Mouse (Mus musculus) hindbrain, postnatal 0 days (tissue): Measurements from ENCODE around the gene Rln1. TPM values are rescaled to one million over a fixed set of nuclear protein-coding genes. Genes with fewer than 3 reads are reported as not detected.

Experiments
- ATAC-seq: fragments of 200-750 bp; cut with Nextera tagmentation; 2 replicates; pipeline ENCODE4 v1.8.0; 2017; ENCODE audit warnings: mild to moderate bottlenecking, moderate TSS enrichment, moderate library complexity
- DNase-seq: peaks from one replicate; pipeline ENCODE4 v3.0.0-alpha.2; 2015; ENCODE audit warnings: low spot score
- H3K27ac ChIP-seq: fragments of 300-500 bp; sonication (generic); 2 replicates; pipeline ENCODE4 v1.5.1; 2014; ENCODE audit warnings: mild to moderate bottlenecking
- H3K27me3 ChIP-seq: fragments of 300-500 bp; sonication (generic); 2 replicates; pipeline ENCODE4 v1.6.1; 2014; ENCODE audit warnings: low read length, mixed read lengths; ENCODE audit not compliant: insufficient read depth
- H3K36me3 ChIP-seq: fragments of 300-500 bp; sonication (generic); 2 replicates; pipeline ENCODE4 v1.6.1; 2014; ENCODE audit warnings: low read length, mixed read lengths; ENCODE audit not compliant: insufficient read depth
- H3K4me1 ChIP-seq: fragments of 300-500 bp; sonication (generic); 2 replicates; pipeline ENCODE4 v1.6.1; 2014; ENCODE audit warnings: antibody characterized with exemption, low read length, mixed read lengths; ENCODE audit not compliant: insufficient read depth
- H3K4me2 ChIP-seq: fragments of 300-500 bp; sonication (generic); 2 replicates; pipeline ENCODE4 v1.6.1; 2014; ENCODE audit warnings: low read depth, mild to moderate bottlenecking, low read length, moderate library complexity, mixed read lengths
- H3K4me3 ChIP-seq: fragments of 300-500 bp; sonication (generic); 2 replicates; pipeline ENCODE4 v1.5.1; 2014; ENCODE audit warnings: low read length
- H3K9ac ChIP-seq: fragments of 300-500 bp; sonication (generic); replicated peaks from 2 replicates; pipeline ENCODE4 v1.6.1; 2014; ENCODE audit warnings: mild to moderate bottlenecking, low read length, moderate library complexity, mixed read lengths
- H3K9me3 ChIP-seq: fragments of 300-500 bp; sonication (generic); 2 replicates; pipeline ENCODE4 v1.6.1; 2016; ENCODE audit warnings: low read length, mixed read lengths
- CTCF ChIP-seq: IDR thresholded peaks from 2 replicates; pipeline ENCODE4 v1.5.1; 2016; ENCODE audit warnings: antibody characterized with exemption, control low read depth, low read depth
- WGBS: fragments of 180-500 bp; shearing (Covaris S2); extraction: QIAGEN DNeasy Blood & Tissue Kit; methylation state at CpG from one replicate; pipeline ENCODE4 v1.1.7; 2014; 5-methylcytosine and 5-hydroxymethylcytosine counted together
- polyA plus RNA-seq: library from polyadenylated mRNA; unstranded; fragments of >200 nt; fragmentation: Nextera tagmentation; extraction: Ambion mirVana; gene quantifications from 2 replicates; pipeline ENCODE4 v1.2.1, GENCODE M21; 2015
- total RNA-seq: library from RNA; depleted of rRNA; stranded (reverse); fragments of >200 nt; gene quantifications from 2 replicates; pipeline ENCODE4 v1.2.3, GENCODE M21; 2014

Rln1 gene
- total and polyA plus RNA-seq, 2 experiments from 2014 or later = 3.1 to 7.3 TPM

- Histone ChIP-seq H3K4me2 (peak within 1 kb of the TSS; percentile 69), H3K9me3 (no peaks in the 10 kb centered on the region), H3K4me1 (no peaks in the 10 kb centered on the region; the same call in 1 of the 2 replicates), H3K4me3 (peak within 1 kb of the TSS; percentile 35), H3K9ac (no peak within 1 kb of the TSS), H3K27ac (no peak within 1 kb of the TSS), H3K27me3 (no peaks in the 10 kb centered on the region), H3K36me3 (no peaks in the 10 kb centered on the region)
- TF ChIP-seq CTCF = no peak
- DNase-seq = peak; percentile 44
- WGBS = 6% methylated on average over 30 of the region's 31 CpGs
- ATAC-seq = peak; percentile 87
These were observed 9.2 kb downstream of the Rln1 start, which contains the start of gene Insl6 for GRCm38 (mm10) chr19:29325053-29325851. TSS of gene Insl6 (minus strand) at chr19:29325356.

- WGBS = 79% methylated on average over 8 of the region's 8 CpGs
These were observed 10.9 kb downstream of the Rln1 start for GRCm38 (mm10) chr19:29323416-29324049.

GRCm38 (mm10) chr19:29312661-29313060, 21.8 kb downstream of the Rln1 start:
- Histone ChIP-seq H3K27me3 (no peaks in the 10 kb centered on the region), H3K4me3 (no peak overlapping the region), H3K4me1 (no peaks in the 10 kb centered on the region), H3K4me2 (no peak overlapping the region), H3K27ac (no peak overlapping the region), H3K36me3 (peaks cover 16% of the 10 kb centered on the region; the same call in 1 of the 2 replicates), H3K9ac (no peak overlapping the region), H3K9me3 (peaks cover 11% of the 10 kb centered on the region; the same call in 1 of the 2 replicates)
- TF ChIP-seq CTCF = no peak
- ATAC-seq (no peak), DNase-seq (no peak)
- 32% methylated on average over 7 of the region's 7 CpGs for WGBS

More at GRCm38 (mm10) chr19:29323416-29324049, 10.9 kb downstream of the Rln1 start:
- Histone ChIP-seq H3K4me3 (no peak overlapping the region), H3K4me1 (no peaks in the 10 kb centered on the region; the same call in 1 of the 2 replicates), H3K9ac (no peak overlapping the region), H3K36me3 (no peaks in the 10 kb centered on the region), H3K9me3 (no peaks in the 10 kb centered on the region), H3K4me2 (no peak overlapping the region), H3K27ac (no peak overlapping the region), H3K27me3 (no peaks in the 10 kb centered on the region)
- no peak for DNase-seq
- no peak for ATAC-seq
- no peak for TF ChIP-seq CTCF

GRCm38 (mm10) chr19:29311791-29312190, 22.7 kb downstream of the Rln1 start:
- H3K9me3 ChIP-seq = peaks cover 11% of the 10 kb centered on the region; the same call in 1 of the 2 replicates
- H3K27me3 ChIP-seq = no peaks in the 10 kb centered on the region
- TF ChIP-seq CTCF = no peak
- H3K4me2 ChIP-seq = no peak overlapping the region
- H3K4me3 ChIP-seq = no peak overlapping the region
- H3K36me3 ChIP-seq = peaks cover 16% of the 10 kb centered on the region; the same call in 1 of the 2 replicates
- 91% methylated on average over 8 of the region's 8 CpGs for WGBS
- ATAC-seq = no peak
- H3K9ac ChIP-seq = no peak overlapping the region
- no peak overlapping the region for H3K27ac ChIP-seq
- DNase-seq = no peak
- no peaks in the 10 kb centered on the region for H3K4me1 ChIP-seq

- no peak for DNase-seq
- Histone ChIP-seq H3K4me2 (no peak overlapping the region), H3K27ac (no peak overlapping the region), H3K27me3 (no peaks in the 10 kb centered on the region), H3K9ac (no peak overlapping the region), H3K9me3 (no peaks in the 10 kb centered on the region), H3K4me3 (no peak overlapping the region), H3K36me3 (peaks cover 15% of the 10 kb centered on the region; the same call in 1 of the 2 replicates), H3K4me1 (no peaks in the 10 kb centered on the region)
- no peak for ATAC-seq
- TF ChIP-seq CTCF = no peak
These were observed 25.6 kb downstream of the Rln1 start for GRCm38 (mm10) chr19:29308832-29309231.

- H3K4me2 ChIP-seq = no peak overlapping the region
- WGBS = 87% methylated on average over 2 of the region's 2 CpGs
- H3K9ac ChIP-seq = no peak overlapping the region
- H3K4me1 ChIP-seq = no peaks in the 10 kb centered on the region
- no peak overlapping the region for H3K4me3 ChIP-seq
- H3K9me3 ChIP-seq = no peaks in the 10 kb centered on the region
- no peak for DNase-seq
- no peak for TF ChIP-seq CTCF
- no peaks in the 10 kb centered on the region for H3K27me3 ChIP-seq
- peaks cover 26% of the 10 kb centered on the region for H3K36me3 ChIP-seq
- no peak overlapping the region for H3K27ac ChIP-seq
- no peak for ATAC-seq
These were observed 32.4 kb downstream of the Rln1 start for GRCm38 (mm10) chr19:29302119-29302518.

GRCm38 (mm10) chr19:29300919-29301318, 33.6 kb downstream of the Rln1 start:
- ATAC-seq (no peak), DNase-seq (no peak)
- no peaks in the 10 kb centered on the region for H3K4me1 ChIP-seq
- no peaks in the 10 kb centered on the region for H3K9me3 ChIP-seq
- WGBS = 85% methylated on average over 13 of the region's 13 CpGs
- H3K4me2 ChIP-seq = no peak overlapping the region
- H3K36me3 ChIP-seq = peaks cover 28% of the 10 kb centered on the region
- H3K9ac ChIP-seq = no peak overlapping the region
- H3K27ac ChIP-seq = no peak overlapping the region
- no peak overlapping the region for H3K4me3 ChIP-seq
- H3K27me3 ChIP-seq = no peaks in the 10 kb centered on the region
- TF ChIP-seq CTCF = no peak
